Mouse (Mus musculus) cerebellum, adult 2 months (tissue): ENCODE data around the gene 1600012H06Rik.

Experiments used
- CTCF ChIP-seq: fragments of 200-500 bp; IDR thresholded peaks from 2 replicates; pipeline ENCODE4 v1.5.1; 2011; ENCODE audit warnings: low read depth, mild to moderate bottlenecking, control low read depth, low read length, moderate library complexity, borderline replicate concordance; ENCODE audit not compliant: insufficient read depth
- POLR2A ChIP-seq: fragments of 200-500 bp; IDR thresholded peaks from 2 replicates; pipeline ENCODE4 v1.6.1; 2011; ENCODE audit warnings: low read length, control low read depth, borderline replicate concordance; ENCODE audit not compliant: insufficient read depth

- TF ChIP-seq CTCF (no peak), POLR2A (no peak)
These were observed 28.6 kb upstream of the 1600012H06Rik start for GRCm38 (mm10) chr17:14914401-14914800.
